Mouse (Mus musculus): Measurements from ENCODE around the gene Prrc2b. TPM values are rescaled to one million over a fixed set of nuclear protein-coding genes. Genes with fewer than 3 reads are reported as not detected.
A peak's percentile ranks its signal among the peaks of the same experiment; 100 is the strongest.

The Prrc2b gene
- polyA plus RNA-seq, 1 experiment from 2014 or later = 51.7 TPM

DNA sequence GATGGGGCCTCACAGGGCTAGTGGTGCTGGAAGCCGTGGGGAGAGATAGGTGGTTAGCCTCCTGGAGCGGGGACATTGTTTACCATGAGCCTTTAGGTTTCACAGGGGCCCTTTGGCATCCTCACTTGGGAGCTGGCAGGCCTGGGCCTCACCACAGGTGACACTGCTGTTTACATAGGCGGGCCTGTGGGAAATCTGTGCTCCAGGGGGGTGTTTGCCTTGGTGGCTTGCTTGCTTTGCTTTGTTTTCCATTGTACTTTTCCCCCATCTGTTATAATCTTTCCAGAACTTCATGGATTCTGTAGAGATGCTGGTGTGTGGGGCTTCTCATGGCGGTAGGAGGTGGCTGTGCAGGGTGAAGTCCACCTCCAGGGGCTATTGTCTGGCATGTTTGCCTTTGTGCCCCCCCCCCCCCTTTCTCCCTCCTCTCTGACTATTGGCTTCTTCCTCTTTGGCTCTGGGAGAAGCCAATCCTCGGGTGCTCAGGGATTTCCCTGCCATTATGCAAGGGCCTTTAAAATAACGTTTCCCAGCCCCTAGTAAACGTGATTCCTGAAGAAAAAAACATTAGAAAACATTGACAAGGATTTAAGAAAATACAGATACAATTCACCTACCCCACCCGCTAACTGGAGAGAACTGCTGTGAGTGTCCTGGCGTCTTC lies 3.6 kb downstream of the Prrc2b start:
- peak overlapping the region; percentile 29 for H3K9ac ChIP-seq
- peak overlapping the region; percentile 98 for H3K27ac ChIP-seq
- H3K4me2 ChIP-seq = peak overlapping the region; percentile 89
- WGBS = 24% methylated on average over 9 of the region's 9 CpGs
- no peaks in the 10 kb centered on the region for H3K27me3 ChIP-seq
- H3K36me3 ChIP-seq = no peaks in the 10 kb centered on the region
- peaks cover 78% of the 10 kb centered on the region for H3K4me1 ChIP-seq
- ATAC-seq (ENCODE audit: borderline replicate concordance, extremely low read depth, low FRiP score, low TSS enrichment) = no peak
- no peaks in the 10 kb centered on the region for H3K9me3 ChIP-seq
- peak overlapping the region; percentile 81 for H3K4me3 ChIP-seq

DNA sequence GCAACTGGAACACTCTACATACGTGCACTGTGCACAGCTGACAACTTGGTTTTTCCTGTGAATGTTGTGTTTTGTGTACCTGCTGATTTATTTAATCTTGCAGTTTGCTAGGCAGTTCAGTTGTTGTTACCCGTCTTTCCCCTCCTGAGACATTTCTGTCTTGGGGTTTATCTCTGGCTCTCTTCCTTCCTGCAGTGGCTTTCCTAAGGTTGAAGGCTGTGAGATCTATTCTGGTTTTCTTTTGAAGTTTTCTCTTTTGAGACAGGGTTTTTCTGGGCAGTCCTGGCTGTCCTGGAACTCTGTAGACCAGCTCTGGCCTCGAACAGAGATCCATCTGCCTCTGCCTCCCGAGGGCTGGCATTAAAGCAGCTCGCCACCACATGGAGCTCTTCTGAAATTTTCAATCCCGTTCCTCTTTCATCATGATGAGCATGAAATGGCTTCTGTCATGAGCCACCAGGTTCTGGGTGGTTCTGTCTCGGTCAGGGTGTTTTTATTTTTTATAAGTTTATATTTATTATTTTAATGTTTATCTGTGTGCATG lies 4.2 kb downstream of the Prrc2b start:
- H3K4me1 ChIP-seq = peaks cover 84% of the 10 kb centered on the region
- WGBS = 37% methylated on average over 7 of the region's 7 CpGs
- H3K4me3 ChIP-seq = no peak overlapping the region
- H3K36me3 ChIP-seq = no peaks in the 10 kb centered on the region
- no peaks in the 10 kb centered on the region for H3K9me3 ChIP-seq
- peak overlapping the region; percentile 98 for H3K27ac ChIP-seq
- H3K27me3 ChIP-seq = no peaks in the 10 kb centered on the region
- ATAC-seq (ENCODE audit: borderline replicate concordance, extremely low read depth, low FRiP score, low TSS enrichment) = no peak
- H3K9ac ChIP-seq = peak overlapping the region; percentile 29
- peak overlapping the region; percentile 89 for H3K4me2 ChIP-seq

DNA sequence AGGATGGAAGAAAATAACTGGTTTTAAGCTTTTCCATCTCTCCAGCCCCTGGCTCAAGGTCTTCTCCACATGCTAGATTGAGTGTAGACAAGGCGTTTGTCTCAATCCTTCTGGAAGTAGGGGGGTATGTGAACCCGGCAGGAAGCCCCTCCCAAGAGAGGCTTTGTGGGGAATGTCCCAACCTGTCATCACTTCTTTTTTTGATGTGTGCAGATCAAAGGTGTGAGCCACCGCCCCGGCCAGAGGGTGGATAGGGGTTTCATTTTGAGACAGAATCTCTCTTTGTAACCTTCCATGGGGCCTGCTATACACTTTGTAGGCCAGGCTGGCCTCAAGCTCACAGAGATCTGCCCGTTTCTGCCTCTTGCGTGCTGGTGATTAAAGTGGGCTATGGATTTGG lies 4.7 kb downstream of the Prrc2b start:
- Histone ChIP-seq H3K4me3 (no peak overlapping the region), H3K27ac (0 out of 2 replicates have a peak overlapping the region, but pooled peaks have one; percentile 98), H3K9me3 (no peaks in the 10 kb centered on the region), H3K4me1 (peaks cover 80% of the 10 kb centered on the region), H3K4me2 (peak overlapping the region; percentile 89), H3K27me3 (no peaks in the 10 kb centered on the region), H3K9ac (0 out of 2 replicates have a peak overlapping the region, but pooled peaks have one; percentile 29), H3K36me3 (peaks cover 3% of the 10 kb centered on the region; the same call in 1 of the 2 replicates)
- WGBS = 34% methylated on average over 6 of the region's 6 CpGs
- ATAC-seq (ENCODE audit: borderline replicate concordance, extremely low read depth, low FRiP score, low TSS enrichment) = no peak

DNA sequence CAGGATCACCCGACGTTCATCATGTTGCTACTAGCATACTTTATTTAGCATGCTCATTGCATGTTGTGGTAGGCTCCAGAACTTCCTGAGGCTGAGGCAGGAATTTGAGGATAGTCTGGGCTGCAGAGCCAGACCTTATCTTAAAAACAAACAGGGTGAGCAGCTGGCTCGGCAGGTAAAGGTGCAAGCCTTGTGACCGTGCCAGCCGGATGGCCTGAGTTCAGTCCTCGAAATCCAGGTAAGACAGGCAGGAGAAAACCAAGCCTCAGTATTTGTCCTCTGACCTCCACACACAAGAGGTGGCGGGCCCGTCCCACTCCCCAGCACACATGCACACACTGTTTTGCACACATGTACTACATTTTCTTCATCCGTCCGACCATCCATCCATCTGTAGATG lies 5.8 kb downstream of the Prrc2b start:
- no peak for ATAC-seq (ENCODE audit: borderline replicate concordance, extremely low read depth, low FRiP score, low TSS enrichment)
- 0 out of 2 replicates have a peak overlapping the region, but pooled peaks have one; percentile 1 for H3K9ac ChIP-seq
- WGBS = 32% methylated on average over 10 of the region's 10 CpGs
- H3K9me3 ChIP-seq = no peaks in the 10 kb centered on the region
- H3K27me3 ChIP-seq = no peaks in the 10 kb centered on the region
- H3K27ac ChIP-seq = peak overlapping the region; percentile 66
- H3K4me2 ChIP-seq = peak overlapping the region; percentile 21
- H3K4me3 ChIP-seq = no peak overlapping the region
- H3K4me1 ChIP-seq = peaks cover 79% of the 10 kb centered on the region
- H3K36me3 ChIP-seq = peaks cover 3% of the 10 kb centered on the region; the same call in 1 of the 2 replicates

DNA sequence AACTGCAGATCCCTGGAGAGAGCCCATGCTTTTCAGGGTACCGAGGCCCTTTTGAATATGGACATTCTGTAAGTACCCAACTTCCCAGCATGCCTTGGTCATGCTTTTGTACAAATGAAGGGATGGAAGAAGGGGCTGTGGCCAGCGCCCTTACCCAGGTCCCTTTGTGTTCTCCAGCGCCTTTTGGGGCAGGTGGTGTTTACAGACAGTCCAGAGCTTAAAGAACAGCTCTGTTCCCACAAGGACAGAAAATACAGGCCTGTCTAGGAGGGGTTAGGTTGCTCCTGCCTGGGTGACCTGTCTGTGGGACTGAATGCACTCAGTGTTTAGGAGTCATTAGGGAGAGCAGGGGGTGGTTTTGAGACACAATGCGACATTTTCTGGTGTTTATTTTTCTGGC lies 6.4 kb downstream of the Prrc2b start:
- H3K4me3 ChIP-seq = no peak overlapping the region
- no peaks in the 10 kb centered on the region for H3K9me3 ChIP-seq
- peak overlapping the region; percentile 66 for H3K27ac ChIP-seq
- ATAC-seq (ENCODE audit: borderline replicate concordance, extremely low read depth, low FRiP score, low TSS enrichment) = no peak
- WGBS = 17% methylated on average over 4 of the region's 4 CpGs
- H3K27me3 ChIP-seq = no peaks in the 10 kb centered on the region
- peaks cover 77% of the 10 kb centered on the region for H3K4me1 ChIP-seq
- no peak overlapping the region for H3K9ac ChIP-seq
- H3K36me3 ChIP-seq = peaks cover 3% of the 10 kb centered on the region; the same call in 1 of the 2 replicates
- peak overlapping the region; percentile 21 for H3K4me2 ChIP-seq

DNA sequence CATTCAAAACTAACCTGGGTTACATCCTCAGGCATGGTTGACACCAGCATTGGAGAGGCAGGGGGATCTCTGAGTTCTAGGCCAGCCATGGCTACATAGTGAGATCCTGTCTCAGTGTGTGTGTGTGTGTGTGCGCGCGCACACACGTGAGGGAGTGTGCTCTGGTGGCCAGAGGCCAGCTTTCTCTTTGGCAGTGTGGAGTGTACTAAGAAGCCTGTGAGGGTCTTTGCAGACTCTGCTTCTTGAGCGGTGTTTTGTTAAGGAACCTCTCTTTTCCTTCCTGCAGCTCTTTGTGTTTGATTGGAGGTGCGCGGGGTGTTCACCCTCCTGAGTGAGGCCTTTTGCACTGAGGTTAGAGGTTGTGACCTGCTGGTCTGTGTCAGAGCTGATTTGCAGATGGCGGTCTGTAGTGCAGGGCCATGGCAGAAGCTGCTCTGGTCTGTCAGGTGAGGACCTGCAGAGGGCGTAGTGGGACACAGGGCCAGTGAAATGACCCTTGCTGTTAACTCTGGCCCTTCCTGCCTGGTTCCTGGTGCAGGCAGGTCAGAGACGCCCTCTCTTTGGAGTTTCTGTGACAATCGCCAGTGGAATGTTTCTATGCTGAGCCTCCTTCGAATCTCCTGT lies 7.8 kb downstream of the Prrc2b start:
- ATAC-seq (ENCODE audit: borderline replicate concordance, extremely low read depth, low FRiP score, low TSS enrichment) = no peak
- WGBS = 60% methylated on average over 12 of the region's 12 CpGs
- H3K4me3 ChIP-seq = no peak overlapping the region
- peaks cover 74% of the 10 kb centered on the region for H3K4me1 ChIP-seq
- no peak overlapping the region for H3K9ac ChIP-seq
- peak overlapping the region; percentile 29; the same call in 1 of the 2 replicates for H3K27ac ChIP-seq
- no peaks in the 10 kb centered on the region for H3K9me3 ChIP-seq
- peaks cover 3% of the 10 kb centered on the region; the same call in 1 of the 2 replicates for H3K36me3 ChIP-seq
- H3K27me3 ChIP-seq = no peaks in the 10 kb centered on the region
- H3K4me2 ChIP-seq = no peak overlapping the region

DNA sequence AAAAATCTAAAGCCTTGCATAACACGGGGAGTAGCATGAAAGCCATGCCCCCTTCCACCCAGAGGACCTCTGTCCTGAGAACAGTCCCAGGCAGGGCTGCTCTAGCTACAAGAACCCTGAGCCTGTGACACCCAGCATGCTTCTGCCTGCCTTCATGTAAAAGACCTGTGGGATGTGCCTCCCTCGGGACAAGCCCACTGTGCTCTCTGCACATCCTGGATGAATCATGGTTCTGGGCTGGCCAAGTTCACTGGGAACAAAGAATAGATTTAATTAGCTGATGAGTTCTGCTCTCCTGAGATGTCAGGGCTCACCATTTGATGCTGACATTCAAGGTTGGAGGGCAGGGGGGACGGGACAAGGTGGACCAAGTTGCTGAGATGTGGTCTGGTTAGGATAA lies 9.6 kb downstream of the Prrc2b start:
- peaks cover 3% of the 10 kb centered on the region; the same call in 1 of the 2 replicates for H3K36me3 ChIP-seq
- WGBS = 79% methylated on average over 3 of the region's 3 CpGs
- H3K4me3 ChIP-seq = no peak overlapping the region
- H3K9me3 ChIP-seq = no peaks in the 10 kb centered on the region
- peaks cover 74% of the 10 kb centered on the region for H3K4me1 ChIP-seq
- H3K4me2 ChIP-seq = no peak overlapping the region
- no peak for ATAC-seq (ENCODE audit: borderline replicate concordance, extremely low read depth, low FRiP score, low TSS enrichment)
- H3K27ac ChIP-seq = no peak overlapping the region
- no peak overlapping the region for H3K9ac ChIP-seq
- no peaks in the 10 kb centered on the region for H3K27me3 ChIP-seq

DNA sequence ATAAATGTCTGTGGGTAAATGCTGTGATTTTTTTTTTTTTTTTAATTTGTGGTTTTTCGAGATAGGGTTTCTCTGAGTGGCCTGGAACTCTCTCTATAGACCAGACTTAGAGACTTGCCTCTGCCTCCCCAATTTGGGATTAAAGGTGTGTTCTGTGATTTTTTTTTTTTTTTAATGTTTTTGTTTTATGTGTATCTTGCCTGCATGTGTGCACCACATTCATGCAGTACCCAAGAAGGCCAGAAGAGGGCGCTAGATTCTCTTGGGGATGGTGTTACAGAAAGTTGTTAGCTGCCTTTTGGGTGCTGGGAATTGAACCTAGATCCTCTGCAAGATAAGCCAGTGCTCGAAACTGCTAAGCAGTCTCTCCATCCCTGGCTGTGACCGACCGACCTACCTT lies 10.1 kb downstream of the Prrc2b start:
- peaks cover 3% of the 10 kb centered on the region; the same call in 1 of the 2 replicates for H3K36me3 ChIP-seq
- no peaks in the 10 kb centered on the region for H3K9me3 ChIP-seq
- H3K27me3 ChIP-seq = no peaks in the 10 kb centered on the region
- peaks cover 72% of the 10 kb centered on the region for H3K4me1 ChIP-seq
- H3K4me3 ChIP-seq = no peak overlapping the region
- no peak for ATAC-seq (ENCODE audit: borderline replicate concordance, extremely low read depth, low FRiP score, low TSS enrichment)
- H3K9ac ChIP-seq = no peak overlapping the region
- WGBS = 79% methylated on average over 5 of the region's 5 CpGs
- no peak overlapping the region for H3K4me2 ChIP-seq
- no peak overlapping the region for H3K27ac ChIP-seq

DNA sequence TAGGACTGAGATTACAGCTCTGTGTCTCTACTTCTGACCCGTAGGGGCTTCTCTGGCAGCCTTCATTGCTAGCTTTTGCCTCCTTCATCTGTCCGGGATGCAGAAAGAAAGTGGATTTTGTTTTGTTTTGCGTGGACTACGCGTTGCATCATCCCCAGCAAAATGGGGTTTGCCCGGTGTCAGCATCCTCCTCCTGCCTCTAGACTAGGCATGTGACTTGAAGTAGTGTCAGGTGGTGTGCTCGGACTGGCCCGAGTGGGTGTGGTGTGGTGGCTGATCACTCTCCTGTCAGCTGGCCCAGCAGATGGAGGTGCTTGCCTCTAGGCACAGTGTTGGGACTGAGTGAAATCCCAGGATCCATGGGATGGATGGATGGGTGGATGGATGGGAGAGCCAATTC lies 11.2 kb downstream of the Prrc2b start:
- ATAC-seq (ENCODE audit: borderline replicate concordance, extremely low read depth, low FRiP score, low TSS enrichment) = no peak
- H3K4me1 ChIP-seq = peaks cover 71% of the 10 kb centered on the region
- H3K4me3 ChIP-seq = no peak overlapping the region
- WGBS = 90% methylated on average over 8 of the region's 8 CpGs
- no peak overlapping the region for H3K9ac ChIP-seq
- no peaks in the 10 kb centered on the region for H3K9me3 ChIP-seq
- H3K27me3 ChIP-seq = no peaks in the 10 kb centered on the region
- no peak overlapping the region for H3K4me2 ChIP-seq
- peaks cover 3% of the 10 kb centered on the region; the same call in 1 of the 2 replicates for H3K36me3 ChIP-seq
- no peak overlapping the region for H3K27ac ChIP-seq

DNA sequence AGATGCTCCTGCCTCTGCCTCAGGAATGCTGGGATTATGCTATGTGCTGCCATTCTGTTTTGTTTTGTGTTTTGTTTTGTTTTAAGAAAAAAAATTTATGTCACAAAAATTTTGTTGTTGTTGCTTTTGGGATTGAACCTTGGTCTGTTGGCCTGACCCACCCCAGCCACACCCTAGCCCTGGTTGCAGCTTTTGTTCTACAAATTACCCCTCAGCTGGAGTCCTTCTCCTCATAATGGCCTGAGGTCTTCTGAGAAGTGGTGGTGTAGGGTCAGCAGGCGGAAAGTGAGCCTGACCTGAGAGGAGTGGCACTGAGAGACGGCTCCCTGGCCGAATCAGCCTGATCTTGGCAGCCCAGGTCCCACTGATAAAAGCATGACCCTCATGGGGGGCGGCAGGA lies 11.8 kb downstream of the Prrc2b start:
- Histone ChIP-seq H3K9me3 (no peaks in the 10 kb centered on the region), H3K9ac (no peak overlapping the region), H3K4me1 (peaks cover 71% of the 10 kb centered on the region)

DNA sequence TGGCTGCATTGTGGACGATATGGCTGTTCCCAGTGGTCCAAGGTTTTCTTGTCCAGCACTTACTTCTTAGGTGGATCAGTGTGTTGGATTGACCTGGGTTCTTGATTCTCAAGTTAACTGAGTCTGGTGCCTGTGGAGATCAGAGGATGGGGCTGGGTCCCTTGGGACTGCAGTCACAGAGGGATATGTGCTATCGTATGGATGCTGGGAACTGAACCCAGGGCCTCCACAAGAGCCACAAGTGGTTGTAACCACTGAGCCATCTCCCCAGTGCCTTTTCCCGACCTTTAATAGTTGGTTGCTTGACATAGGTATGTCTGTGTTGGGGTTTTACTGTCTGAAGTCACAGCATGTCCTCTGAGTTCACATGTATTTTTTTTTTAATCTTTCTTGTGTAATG lies 12.2 kb downstream of the Prrc2b start:
- Histone ChIP-seq H3K9me3 (no peaks in the 10 kb centered on the region), H3K27ac (no peak overlapping the region), H3K4me1 (peaks cover 71% of the 10 kb centered on the region), H3K27me3 (no peaks in the 10 kb centered on the region), H3K4me2 (no peak overlapping the region), H3K36me3 (peaks cover 3% of the 10 kb centered on the region; the same call in 1 of the 2 replicates), H3K4me3 (no peak overlapping the region), H3K9ac (no peak overlapping the region)
- ATAC-seq (ENCODE audit: borderline replicate concordance, extremely low read depth, low FRiP score, low TSS enrichment) = no peak
- 84% methylated on average over 3 of the region's 3 CpGs for WGBS

More for the DNA sequence above, 11.8 kb downstream of the Prrc2b start:
- no peak for ATAC-seq (ENCODE audit: borderline replicate concordance, extremely low read depth, low FRiP score, low TSS enrichment)
- Histone ChIP-seq H3K27ac (no peak overlapping the region), H3K27me3 (no peaks in the 10 kb centered on the region), H3K4me2 (no peak overlapping the region), H3K4me3 (no peak overlapping the region), H3K36me3 (peaks cover 3% of the 10 kb centered on the region; the same call in 1 of the 2 replicates)
- 82% methylated on average over 4 of the region's 4 CpGs for WGBS

DNA sequence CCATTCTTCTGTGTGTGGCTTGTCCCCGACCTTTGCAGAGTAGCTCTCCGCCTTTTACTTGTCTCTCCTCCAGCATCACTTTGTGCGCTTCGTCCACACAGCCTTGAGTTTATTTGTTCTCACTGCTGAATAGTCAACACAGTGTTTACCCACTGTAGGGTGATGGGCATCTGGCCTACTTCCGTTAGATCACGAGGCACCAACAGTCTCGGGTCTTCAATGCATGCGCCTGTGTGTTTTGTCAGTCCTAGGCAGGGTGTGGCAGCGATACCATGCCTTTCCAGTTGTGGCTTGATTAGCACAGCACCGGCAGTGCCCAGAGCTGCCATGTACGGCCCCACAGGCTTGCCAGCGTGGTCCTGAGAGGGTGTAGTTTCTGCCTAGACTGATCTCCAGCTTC lies 13.6 kb downstream of the Prrc2b start:
- H3K4me3 ChIP-seq = no peak overlapping the region
- peaks cover 3% of the 10 kb centered on the region; the same call in 1 of the 2 replicates for H3K36me3 ChIP-seq
- H3K27me3 ChIP-seq = no peaks in the 10 kb centered on the region
- no peak for ATAC-seq (ENCODE audit: borderline replicate concordance, extremely low read depth, low FRiP score, low TSS enrichment)
- H3K4me2 ChIP-seq = no peak overlapping the region
- H3K27ac ChIP-seq = no peak overlapping the region
- peaks cover 70% of the 10 kb centered on the region for H3K4me1 ChIP-seq
- 41% methylated on average over 12 of the region's 12 CpGs for WGBS
- H3K9ac ChIP-seq = no peak overlapping the region
- no peaks in the 10 kb centered on the region for H3K9me3 ChIP-seq

All from lung, embryonic 15.5 days (tissue).